Mouse (Mus musculus): ENCODE measurements around the gene Trim72. TPM values are rescaled to one million over a fixed set of nuclear protein-coding genes. Genes with fewer than 3 reads are reported as not detected.

Gene Trim72
- 0.13 and 0.19 TPM in 2 replicates for total RNA-seq (2012; rRNA removed)
- polyA plus RNA-seq (2012; ENCODE audit: insufficient read depth in 1 of 2, insufficient read length in 2 of 2, low read depth in 1 of 2, low replicate concordance in 2 of 2, missing spikeins in 1 of 2), result under 1 TPM in 1 of 2 experiments, not detected in 1; 0.14 TPM

DNA sequence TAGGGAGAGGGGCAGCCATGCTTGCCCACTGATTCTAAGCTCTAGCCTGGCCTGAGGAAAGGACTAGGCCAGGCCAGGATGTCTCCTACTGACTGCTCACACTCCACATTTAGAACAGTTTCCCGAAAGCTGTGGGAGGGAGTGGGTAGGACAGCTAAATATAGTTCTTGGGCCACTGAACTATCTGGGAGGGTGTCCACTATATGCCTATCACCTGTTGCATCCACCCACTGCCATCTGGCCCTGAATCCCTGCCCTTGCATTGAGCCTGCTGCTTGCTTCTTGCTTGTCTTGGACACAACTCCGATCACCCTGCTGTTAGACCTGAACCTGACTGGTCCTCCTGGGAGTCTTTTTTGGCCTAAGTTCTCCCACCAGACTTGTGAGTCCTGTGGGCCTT is at the start of gene Trim72:
Trim72 (plus strand) TSS at position 262 of the 400 bp plus-strand sequence.
- DNase-seq (ENCODE audit: low read depth, low spot score), result no peak

DNA sequence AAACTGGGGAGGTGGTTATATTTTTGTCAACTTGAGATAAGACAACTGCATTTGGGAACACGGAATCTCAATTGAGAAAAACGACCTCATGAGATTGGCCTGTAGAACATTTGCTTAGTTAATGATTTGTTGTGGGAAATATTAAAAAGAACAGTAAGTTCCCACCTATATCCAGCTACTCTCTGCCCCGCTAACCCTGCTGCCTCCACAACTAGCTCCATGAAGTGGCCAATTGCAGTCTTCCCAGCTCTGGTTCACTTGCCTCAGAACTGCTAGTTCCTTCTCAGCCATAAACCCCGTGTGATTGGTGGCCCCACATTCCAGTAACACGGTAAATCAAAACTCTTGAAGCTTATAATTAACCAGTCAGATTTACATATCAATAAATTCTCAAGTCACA is 44.4 kb upstream of the Trim72 start:
- H3K27ac ChIP-seq (ENCODE audit: control insufficient read depth, low read depth, low read length), result no peak overlapping the region
- H3K79me2 ChIP-seq (ENCODE audit: control insufficient read depth, insufficient read depth, low read length, poor library complexity), result no peaks in the 10 kb centered on the region
- no peaks in the 10 kb centered on the region for H3K4me1 ChIP-seq (ENCODE audit: control insufficient read depth in 1 of 2, insufficient read depth in 2 of 2, low read length in 2 of 2)
- TF ChIP-seq TBP (IDR thresholded peaks at IDR 0.05; ENCODE audit: low read depth, low read length) (no peak), MEF2A (IDR thresholded peaks at IDR 0.05; ENCODE audit: extremely low read depth, insufficient replicate concordance, low read depth, low read length, poor library complexity, severe bottlenecking) (no peak), ZKSCAN1 (IDR thresholded peaks at IDR 0.05; ENCODE audit: low read depth, low read length) (no peak), CHD1 (IDR thresholded peaks at IDR 0.05; ENCODE audit: low read depth, low read length) (no peak), POLR2AphosphoS5 (IDR thresholded peaks at IDR 0.05; ENCODE audit: borderline replicate concordance, low read depth, low read length) (no peak), ELF1 (IDR thresholded peaks at IDR 0.05; ENCODE audit: low read depth, low read length) (no peak), GATA1 (IDR thresholded peaks at IDR 0.05; ENCODE audit: low read depth, low read length) (no peak), ZC3H11A (IDR thresholded peaks at IDR 0.05; ENCODE audit: low read depth, low read length) (no peak), E2F4 (IDR thresholded peaks at IDR 0.05; ENCODE audit: borderline replicate concordance, low read depth, low read length) (no peak), ZNF384 (IDR thresholded peaks at IDR 0.05; ENCODE audit: low read depth, low read length) (no peak), USF1 (IDR thresholded peaks at IDR 0.05; ENCODE audit: low read depth, low read length) (no peak), BHLHE40 (IDR thresholded peaks at IDR 0.05; ENCODE audit: borderline replicate concordance, low read depth, low read length) (no peak), MAZ (IDR thresholded peaks at IDR 0.05; ENCODE audit: low read depth, low read length) (no peak), HCFC1 (IDR thresholded peaks at IDR 0.05; ENCODE audit: low read depth, low read length) (no peak), MYC (IDR thresholded peaks at IDR 0.05; ENCODE audit: low read depth, low read length) (no peak), MAX (IDR thresholded peaks at IDR 0.05; ENCODE audit: low read length) (no peak), NRF1 (IDR thresholded peaks at IDR 0.05; ENCODE audit: insufficient read depth, low read depth, low read length, poor library complexity, severe bottlenecking) (no peak), ZMIZ1 (IDR thresholded peaks at IDR 0.05; ENCODE audit: low read depth, low read length) (no peak), KAT2A (conservative IDR thresholded peaks at IDR 0.05; ENCODE audit: low read depth, low read length) (no peak), TAL1 (IDR thresholded peaks at IDR 0.05; ENCODE audit: low read length) (no peak)
- H3K27me3 ChIP-seq (ENCODE audit: control insufficient read depth in 1 of 2, insufficient read depth in 2 of 2, low read length in 2 of 2), result peaks cover 8 to 13% of the 10 kb centered on the region in 2 experiments; a peak in 3 of 4 replicates
- no peak overlapping the region for H3K4me3 ChIP-seq (ENCODE audit: control insufficient read depth in 1 of 2, insufficient read depth in 1 of 2, low read depth in 2 of 2, low read length in 2 of 2)
- DNase-seq (ENCODE audit: low read depth, low spot score), result no peak
- H3K9ac ChIP-seq (ENCODE audit: control insufficient read depth, low read depth, low read length, poor library complexity, severe bottlenecking), result no peak overlapping the region
- no peaks in the 10 kb centered on the region for H3K9me3 ChIP-seq (replicated peaks; ENCODE audit: insufficient read depth, low read length)
- H3K36me3 ChIP-seq (ENCODE audit: control insufficient read depth in 1 of 2, insufficient read depth in 2 of 2, low read length in 2 of 2), result no peaks in the 10 kb centered on the region

More for the DNA sequence above, at the start of gene Trim72:
- Histone ChIP-seq H3K9me3 (replicated peaks; ENCODE audit: insufficient read depth, low read length) (no peaks in the 10 kb centered on the region), H3K4me1 (ENCODE audit: control insufficient read depth in 1 of 2, insufficient read depth in 2 of 2, low read length in 2 of 2) (peaks cover 0 to 15% of the 10 kb centered on the region in 2 experiments; a peak in 2 of 4 replicates), H3K36me3 (ENCODE audit: control insufficient read depth in 1 of 2, insufficient read depth in 2 of 2, low read length in 2 of 2) (peaks cover 0 to 16% of the 10 kb centered on the region in 2 experiments; a peak in 2 of 4 replicates), H3K27me3 (ENCODE audit: control insufficient read depth in 1 of 2, insufficient read depth in 2 of 2, low read length in 2 of 2) (no peaks in the 10 kb centered on the region), H3K9ac (ENCODE audit: control insufficient read depth, low read depth, low read length, poor library complexity, severe bottlenecking) (no peak within 1 kb of the TSS), H3K27ac (ENCODE audit: control insufficient read depth, low read depth, low read length) (no peak within 1 kb of the TSS), H3K4me3 (ENCODE audit: control insufficient read depth in 1 of 2, insufficient read depth in 1 of 2, low read depth in 2 of 2, low read length in 2 of 2) (no peak within 1 kb of the TSS), H3K79me2 (ENCODE audit: control insufficient read depth, insufficient read depth, low read length, poor library complexity) (no peaks in the 10 kb centered on the region)
- TF ChIP-seq CHD1 (IDR thresholded peaks at IDR 0.05; ENCODE audit: low read depth, low read length) (no peak), ZC3H11A (IDR thresholded peaks at IDR 0.05; ENCODE audit: low read depth, low read length) (no peak), CHD2 (IDR thresholded peaks at IDR 0.05; ENCODE audit: low read length) (no peak), SIN3A (IDR thresholded peaks at IDR 0.05; ENCODE audit: low read length) (no peak), KAT2A (conservative IDR thresholded peaks at IDR 0.05; ENCODE audit: low read depth, low read length) (no peak), GATA1 (IDR thresholded peaks at IDR 0.05; ENCODE audit: low read depth, low read length) (no peak), RAD21 (IDR thresholded peaks at IDR 0.05; ENCODE audit: low read depth, low read length) (no peak), TCF12 (IDR thresholded peaks at IDR 0.05; ENCODE audit: low read depth, low read length) (no peak), ZMIZ1 (IDR thresholded peaks at IDR 0.05; ENCODE audit: low read depth, low read length) (no peak), ELF1 (IDR thresholded peaks at IDR 0.05; ENCODE audit: low read depth, low read length) (no peak), UBTF (IDR thresholded peaks at IDR 0.05; ENCODE audit: borderline replicate concordance, insufficient read depth, low read depth, low read length) (no peak), E2F4 (IDR thresholded peaks at IDR 0.05; ENCODE audit: borderline replicate concordance, low read depth, low read length) (no peak), TBP (IDR thresholded peaks at IDR 0.05; ENCODE audit: low read depth, low read length) (no peak), CTCF (IDR thresholded peaks at IDR 0.05 in 2 of 3, conservative IDR thresholded peaks at IDR 0.05 in 1 of 3; ENCODE audit: control insufficient read depth in 1 of 3, insufficient read depth in 1 of 3, low read depth in 2 of 3, low read length in 3 of 3, poor library complexity in 1 of 3, severe bottlenecking in 1 of 3) (no peak), MYC (IDR thresholded peaks at IDR 0.05; ENCODE audit: low read depth, low read length) (no peak), BHLHE40 (IDR thresholded peaks at IDR 0.05; ENCODE audit: borderline replicate concordance, low read depth, low read length) (no peak), EP300 (IDR thresholded peaks at IDR 0.05; ENCODE audit: low read depth in 1 of 2, low read length in 2 of 2) (no peak), ZKSCAN1 (IDR thresholded peaks at IDR 0.05; ENCODE audit: low read depth, low read length) (no peak), RCOR1 (IDR thresholded peaks at IDR 0.05; ENCODE audit: low read depth, low read length) (no peak)

All from MEL (cell line).